Mouse (Mus musculus) cortical plate, adult 2 months (tissue): ENCODE data around the gene Gm10234. TPM values are rescaled to one million over a fixed set of nuclear protein-coding genes. Genes with fewer than 3 reads are reported as not detected.

Source experiments
- H3K27ac ChIP-seq: fragments of 200-500 bp; 2 replicates; pipeline ENCODE4 v1.5.1; 2012; ENCODE audit warnings: low read length, control low read depth, inconsistent platforms; ENCODE audit not compliant: insufficient read depth
- H3K4me1 ChIP-seq: fragments of 200-500 bp; 2 replicates; pipeline ENCODE4 v1.6.1; 2011; ENCODE audit warnings: low read length; ENCODE audit not compliant: control insufficient read depth, insufficient read depth
- H3K4me3 ChIP-seq: fragments of 200-500 bp; 2 replicates; pipeline ENCODE4 v1.5.1; 2011; ENCODE audit warnings: mild to moderate bottlenecking, low read length, control low read depth; ENCODE audit not compliant: insufficient read depth
- CTCF ChIP-seq: fragments of 200-500 bp; IDR thresholded peaks from 2 replicates; pipeline ENCODE4 v1.5.1; 2011; ENCODE audit warnings: mild to moderate bottlenecking, control low read depth, low read length; ENCODE audit not compliant: insufficient read depth; ENCODE audit errors: extremely low read depth
- POLR2A ChIP-seq: fragments of 200-500 bp; IDR thresholded peaks from 2 replicates; pipeline ENCODE4 v1.6.1; 2011; ENCODE audit warnings: mild to moderate bottlenecking, low read length, control low read depth; ENCODE audit not compliant: insufficient read depth; ENCODE audit errors: extremely low read depth
- polyA plus RNA-seq: library from polyadenylated mRNA; depleted of rRNA; stranded (reverse); fragments of >200 nt; gene quantifications from 2 replicates; pipeline ENCODE4 v1.2.3, GENCODE M21; 2012; rRNA removed

The Gm10234 gene
- polyA plus RNA-seq, 1 experiment, result not detected

GRCm38 (mm10) chr6:95360084-95360483, 38.2 kb downstream of the Gm10234 start:
- no peak overlapping the region for H3K27ac ChIP-seq
- no peak for TF ChIP-seq CTCF
- TF ChIP-seq POLR2A, result no peak
- H3K4me3 ChIP-seq, result no peak overlapping the region
- H3K4me1 ChIP-seq, result no peaks in the 10 kb centered on the region; the same call in 1 of the 2 replicates

GRCm38 (mm10) chr6:95362707-95363106, 40.8 kb downstream of the Gm10234 start:
- Histone ChIP-seq H3K27ac (no peak overlapping the region), H3K4me1 (no peaks in the 10 kb centered on the region; the same call in 1 of the 2 replicates), H3K4me3 (no peak overlapping the region)
- TF ChIP-seq POLR2A (no peak), CTCF (no peak)

GRCm38 (mm10) chr6:95371811-95372210, 49.9 kb downstream of the Gm10234 start:
- no peak for TF ChIP-seq CTCF
- TF ChIP-seq POLR2A, result no peak
- H3K4me3 ChIP-seq, result no peak overlapping the region
- H3K4me1 ChIP-seq, result 0 out of 2 replicates have a peak, but pooled peaks cover 3% of the 10 kb centered on the region
- H3K27ac ChIP-seq, result no peak overlapping the region

Other genes with a start within 250 kb of the Gm10234 start
- 3.3 and 3.7 TPM in 2 replicates for gene Kbtbd8, start 204.9 kb upstream of the Gm10234 start, polyA plus RNA-seq